In the genomic region with DNA sequence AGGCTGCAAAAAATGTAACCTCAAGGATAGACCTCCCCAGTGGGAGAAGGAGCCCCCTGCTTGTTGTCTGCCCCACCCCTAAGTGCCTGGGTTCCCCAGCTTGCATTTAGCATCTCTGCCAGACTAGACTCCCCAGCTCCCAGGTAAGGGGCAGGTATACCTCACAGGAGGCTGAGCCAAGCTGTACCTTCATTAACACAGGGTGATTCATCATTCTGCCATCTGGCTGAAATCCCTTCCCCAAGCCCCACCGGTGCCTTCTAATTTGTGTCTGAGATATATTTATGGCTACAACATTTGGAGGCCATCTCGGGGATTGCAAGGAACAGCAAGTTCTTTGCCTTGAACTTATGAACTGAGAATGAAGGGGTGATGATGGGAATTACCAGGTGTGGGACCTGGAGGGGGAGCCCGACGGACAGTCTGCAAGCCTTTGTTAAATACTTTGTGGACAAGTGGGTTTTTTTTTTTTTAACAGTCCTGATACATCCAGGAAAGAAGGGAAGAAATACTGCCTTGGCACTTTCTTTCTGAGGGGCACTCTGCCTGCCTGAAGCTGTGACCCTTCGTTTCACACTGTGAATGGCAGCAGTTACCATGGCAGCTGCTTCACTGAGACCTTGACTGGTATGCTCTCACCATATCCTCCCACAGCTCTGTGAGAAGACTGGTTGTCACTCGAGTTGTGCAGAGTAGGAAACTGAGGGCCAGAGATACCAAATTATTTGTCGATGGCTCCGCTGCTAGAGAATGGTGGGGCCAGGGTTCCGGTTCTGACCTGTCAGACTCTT, we compare ENCODE assay signal across 30 mouse cellular contexts. TPM values are rescaled to one million over a fixed set of nuclear protein-coding genes. Genes with fewer than 3 reads are reported as not detected.
DNase-seq lines count a peak whose midpoint lies in the region; ATAC-seq and TF ChIP-seq lines count a peak whose summit lies in the region.
"Had no signal": no experiment of that assay in that cellular context is flagged by ENCODE, and none has a peak within 500 bp of the region (broad histone marks: within the 10 kb centered on the region; RNA-seq: fewer than 3 reads in every experiment).

No protein-coding gene starts in this region.

- no peak overlapping the region for H3K9ac ChIP-seq in neural tube, embryonic 12.5 days
- no peak overlapping the region for H3K9ac ChIP-seq in hindbrain, embryonic 16.5 days (ENCODE audit: low read depth, low read length)
- H3K9ac ChIP-seq: heart, embryonic 12.5 days; limb, embryonic 13.5 days; liver, embryonic 13.5 days; lung, embryonic 14.5 days; midbrain, embryonic 12.5 days; stomach, embryonic 15.5 days had no signal

- TF ChIP-seq CTCF in left cerebral cortex, adult 2 months (IDR thresholded peaks at IDR 0.05) = no peak

- 31% methylated on average over 9 of the region's 9 CpGs for WGBS in neural tube, embryonic 12.5 days
- 33% methylated on average over 9 of the region's 9 CpGs for WGBS in hindbrain, embryonic 16.5 days

- no peaks in the 10 kb centered on the region for H3K9me3 ChIP-seq in neural tube, embryonic 12.5 days
- H3K9me3 ChIP-seq in hindbrain, embryonic 16.5 days (ENCODE audit: control insufficient read depth, low read length) = no peaks in the 10 kb centered on the region
- H3K9me3 ChIP-seq: forebrain, embryonic 10.5 days; heart, embryonic 12.5 days; limb, embryonic 13.5 days; liver, embryonic 13.5 days; midbrain, embryonic 12.5 days; stomach, embryonic 15.5 days had no signal

- peak; percentile 59 for ATAC-seq in neural tube, embryonic 12.5 days (ENCODE audit: low FRiP score, low read depth)
- peak; percentile 64; the same call in 1 of the 2 replicates for ATAC-seq in hindbrain, embryonic 16.5 days
- ATAC-seq: CD4-positive, CD25-positive, alpha-beta regulatory T cell, adult 4 months had no signal

- H3K27ac ChIP-seq in neural tube, embryonic 12.5 days = no peak overlapping the region
- 0 out of 2 replicates have a peak overlapping the region, but pooled peaks have one; percentile 5 for H3K27ac ChIP-seq in hindbrain, embryonic 16.5 days (ENCODE audit: low read depth, low read length)
- H3K27ac ChIP-seq in left cerebral cortex, adult 2 months = no peak overlapping the region
- H3K27ac ChIP-seq: forebrain, embryonic 10.5 days; limb, embryonic 13.5 days; liver, embryonic 13.5 days; midbrain, embryonic 12.5 days; stomach, embryonic 15.5 days had no signal

- H3K27me3 ChIP-seq in neural tube, embryonic 12.5 days (replicated peaks) = no peaks in the 10 kb centered on the region
- H3K27me3 ChIP-seq in hindbrain, embryonic 16.5 days (replicated peaks; ENCODE audit: control insufficient read depth, insufficient read depth, low read length) = no peaks in the 10 kb centered on the region
- H3K27me3 ChIP-seq: heart, embryonic 12.5 days; limb, embryonic 13.5 days; liver, embryonic 13.5 days; midbrain, embryonic 12.5 days; stomach, embryonic 15.5 days had no signal

- peaks cover 34% of the 10 kb centered on the region for H3K4me1 ChIP-seq in neural tube, embryonic 12.5 days
- peaks cover 8% of the 10 kb centered on the region for H3K4me1 ChIP-seq in hindbrain, embryonic 16.5 days (ENCODE audit: control insufficient read depth, insufficient read depth, low read depth, low read length)
- H3K4me1 ChIP-seq: limb, embryonic 13.5 days; liver, embryonic 13.5 days; midbrain, embryonic 12.5 days; stomach, embryonic 15.5 days had no signal

- H3K36me3 ChIP-seq in neural tube, embryonic 12.5 days = peaks cover 36% of the 10 kb centered on the region
- H3K36me3 ChIP-seq in hindbrain, embryonic 16.5 days (ENCODE audit: control insufficient read depth, insufficient read depth, low read length) = no peaks in the 10 kb centered on the region
- H3K36me3 ChIP-seq: forebrain, embryonic 10.5 days; heart, embryonic 12.5 days; limb, embryonic 13.5 days; liver, embryonic 13.5 days; midbrain, embryonic 12.5 days; stomach, embryonic 15.5 days had no signal

- no peak overlapping the region for H3K4me3 ChIP-seq in neural tube, embryonic 12.5 days
- no peak overlapping the region for H3K4me3 ChIP-seq in hindbrain, embryonic 16.5 days (ENCODE audit: low read length)
- H3K4me3 ChIP-seq in left cerebral cortex, adult 2 months = no peak overlapping the region
- H3K4me3 ChIP-seq: forebrain, embryonic 10.5 days; heart, embryonic 12.5 days; limb, embryonic 13.5 days; liver, embryonic 13.5 days; midbrain, embryonic 12.5 days; stomach, embryonic 15.5 days had no signal

- peak; percentile 6 to 12 for DNase-seq in cerebellum, postnatal 14 days
- no peak for DNase-seq in cerebellum, adult 11-12 months
- no peak for DNase-seq in neural tube, embryonic 10.5 days (ENCODE audit: extremely low spot score, low spot score)
- no peak for DNase-seq in ovary, adult 18-20 months (ENCODE audit: low spot score)
- DNase-seq in left cerebral cortex, adult 2 months (ENCODE audit: extremely low spot score in 1 of 2, low spot score in 2 of 2) = no peak
- no peak for DNase-seq in adrenal gland, adult 2 months
- DNase-seq: adrenal gland, postnatal 36 days; cerebellum, adult 8-10 months; gastrocnemius, postnatal 10 days; heart, adult 11 months; kidney, postnatal 36 days; layer of hippocampus, adult 9-11 months; liver, embryonic 13.5 days; lung, embryonic 14.5 days; lung, postnatal 36 days; thymus, adult 18-20 months; thymus, postnatal 4 days had no signal

- intact Hi-C loops in left cerebral cortex, adult 2 months (cut with DNase I) = no loop called here

- no peak overlapping the region for H3K4me2 ChIP-seq in neural tube, embryonic 12.5 days (replicated peaks)
- H3K4me2 ChIP-seq in hindbrain, embryonic 16.5 days (ENCODE audit: low read length) = no peak overlapping the region
- H3K4me2 ChIP-seq: heart, embryonic 12.5 days; limb, embryonic 13.5 days; liver, embryonic 13.5 days; lung, embryonic 14.5 days; midbrain, embryonic 12.5 days; stomach, embryonic 15.5 days had no signal

RNA-seq across cellular contexts. Expression of a gene that starts 41.5 kb away (rescaled TPM):
- polyA plus RNA-seq in neural tube, embryonic 12.5 days (2016; fragmentation: Nextera tagmentation; extraction: Ambion mirVana) = 5.5 and 6.0 TPM in 2 replicates
- 2.5 and 2.8 TPM in 2 replicates for polyA plus RNA-seq in hindbrain, embryonic 16.5 days (2015; fragmentation: Nextera tagmentation; extraction: Ambion mirVana)
- 1 to 10 TPM; 1.5 to 2.1 TPM for total RNA-seq in left cerebral cortex, adult 2 months (2021)
- not detected for total RNA-seq in adrenal gland, adult 2 months (2021)
- not detected in 2 replicates for polyA plus RNA-seq in adrenal gland, adult 2 months (2012; rRNA removed)
- total RNA-seq: adrenal gland, postnatal 36 days; ES-E14; gastrocnemius, postnatal 10 days; heart, postnatal 25 days had no signal
- polyA plus RNA-seq: CD4-positive, CD25-positive, alpha-beta regulatory T cell, adult 4 months; forebrain, embryonic 10.5 days; heart, embryonic 12.5 days; intestine, embryonic 14.5 days; kidney, embryonic 14.5 days; limb, embryonic 13.5 days; liver, embryonic 13.5 days; lung, embryonic 14.5 days; midbrain, embryonic 12.5 days; spleen, adult 2 months; stomach, embryonic 15.5 days had no signal

Comparison
In these comparisons a context has a peak if more than half of its experiments do, and no peak if none do; other contexts are left out.
1. DNase-seq: peak in cerebellum, postnatal 14 days (2 of 2); none in cerebellum, adult 11-12 months (single experiment), neural tube, embryonic 10.5 days (single experiment), ovary, adult 18-20 months (single experiment), left cerebral cortex, adult 2 months (0 of 2) and adrenal gland, adult 2 months (single experiment).